Mouse (Mus musculus) thymus, adult 2 months (tissue): ENCODE results near the gene Olfr159. TPM values are rescaled to one million over a fixed set of nuclear protein-coding genes. Genes with fewer than 3 reads are reported as not detected.

Experiments used
- DNase-seq: peaks from one replicate; pipeline ENCODE4 v3.0.0; 2021
- H3K27ac ChIP-seq: fragments of 200-500 bp; 2 replicates; pipeline ENCODE4 v1.5.1; 2012; ENCODE audit warnings: low read length, control low read depth; ENCODE audit not compliant: control insufficient read depth, insufficient read depth
- H3K27me3 ChIP-seq: fragments of 200-500 bp; 2 replicates; pipeline ENCODE4 v1.6.1; 2012; ENCODE audit warnings: mild to moderate bottlenecking, low read length, moderate library complexity, mixed read lengths; ENCODE audit not compliant: control insufficient read depth, insufficient read depth
- H3K36me3 ChIP-seq: fragments of 200-500 bp; 2 replicates; pipeline ENCODE4 v1.6.1; 2012; ENCODE audit warnings: mild to moderate bottlenecking, low read length, moderate library complexity; ENCODE audit not compliant: control insufficient read depth, insufficient read depth
- H3K4me1 ChIP-seq: fragments of 200-500 bp; replicated peaks from 2 replicates; pipeline ENCODE4 v1.6.1; 2012; ENCODE audit warnings: low read length; ENCODE audit not compliant: control insufficient read depth, insufficient read depth
- H3K4me3 ChIP-seq: fragments of 200-500 bp; 2 replicates; pipeline ENCODE4 v1.5.1; 2012; ENCODE audit warnings: mild to moderate bottlenecking, low read length, control low read depth, moderate library complexity; ENCODE audit not compliant: control insufficient read depth, insufficient read depth
- CTCF ChIP-seq: fragments of 200-500 bp; IDR thresholded peaks from 2 replicates; pipeline ENCODE4 v1.5.1; 2012; ENCODE audit warnings: mild to moderate bottlenecking, control low read depth, low read length, moderate library complexity, borderline replicate concordance; ENCODE audit not compliant: control insufficient read depth, poor library complexity, insufficient read depth; ENCODE audit errors: extremely low read depth
- POLR2A ChIP-seq: fragments of 200-500 bp; IDR thresholded peaks from 2 replicates; pipeline ENCODE4 v1.6.1; 2012; ENCODE audit warnings: mild to moderate bottlenecking, low read length, control low read depth, moderate library complexity; ENCODE audit not compliant: control insufficient read depth, poor library complexity, insufficient read depth; ENCODE audit errors: extremely low read depth
- WGBS: fragments of 180-500 bp; shearing (Covaris S2); methylation state at CpG from one replicate; pipeline ENCODE4 v1.1.7; 2018; 5-methylcytosine and 5-hydroxymethylcytosine counted together
- polyA plus RNA-seq: library from polyadenylated mRNA; depleted of rRNA; stranded (reverse); fragments of >200 nt; gene quantifications from 2 replicates; pipeline ENCODE4 v1.2.3, GENCODE M21; 2012

Gene Olfr159
- polyA plus RNA-seq, 1 experiment, result not detected

DNA sequence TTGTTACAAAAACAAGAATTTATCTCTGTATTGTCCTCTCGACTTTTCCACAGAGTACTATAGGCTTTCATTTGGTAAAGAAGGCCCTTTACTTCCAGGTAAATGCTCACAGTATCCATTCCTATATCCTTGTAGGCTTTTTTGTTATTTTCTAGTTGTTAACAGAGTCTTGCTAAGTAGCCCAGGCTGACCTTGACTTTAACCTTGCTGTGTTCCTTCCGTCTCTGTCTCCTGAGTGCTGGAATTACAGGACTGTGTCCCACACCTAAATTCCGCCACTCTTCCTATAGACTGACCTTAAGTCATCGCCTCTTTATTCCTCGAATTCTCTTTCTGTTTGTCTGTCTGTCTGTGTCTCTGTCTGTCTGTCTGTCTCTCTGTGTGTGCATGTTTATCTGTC, 2.5 kb downstream of the Olfr159 start:
- no peak for DNase-seq
- H3K36me3 ChIP-seq, result no peaks in the 10 kb centered on the region
- H3K27me3 ChIP-seq, result no peaks in the 10 kb centered on the region
- H3K4me1 ChIP-seq, result no peaks in the 10 kb centered on the region
- 81% methylated on average over 5 of the region's 5 CpGs for WGBS
- H3K4me3 ChIP-seq, result no peak overlapping the region
- no peak overlapping the region for H3K27ac ChIP-seq
- no peak for TF ChIP-seq POLR2A
- TF ChIP-seq CTCF, result no peak

DNA sequence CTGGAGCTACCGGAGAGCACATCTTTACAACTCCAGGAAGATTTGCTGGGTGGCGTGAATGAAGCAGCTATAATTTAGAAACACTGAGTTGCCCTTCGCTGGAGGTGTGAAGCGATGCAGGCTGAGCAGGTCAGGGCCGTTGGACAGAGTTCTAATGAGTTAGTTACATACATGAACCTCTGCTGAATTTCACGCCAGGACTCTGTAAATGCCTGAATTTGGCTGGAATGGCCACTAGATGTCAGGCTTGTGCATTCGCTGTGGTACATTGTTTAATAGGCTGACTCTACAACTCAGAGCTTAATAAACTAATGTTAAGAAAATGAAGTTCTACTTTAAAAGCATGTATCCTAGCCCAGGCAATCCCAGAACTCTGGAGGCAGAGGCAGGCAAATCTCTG, 7.4 kb downstream of the Olfr159 start:
- Histone ChIP-seq H3K4me3 (no peak overlapping the region), H3K27me3 (no peaks in the 10 kb centered on the region), H3K36me3 (no peaks in the 10 kb centered on the region), H3K27ac (no peak overlapping the region), H3K4me1 (no peaks in the 10 kb centered on the region)
- peak; percentile 28 for DNase-seq
- no peak for TF ChIP-seq POLR2A
- no peak for TF ChIP-seq CTCF
- 22% methylated on average over 7 of the region's 7 CpGs for WGBS

DNA sequence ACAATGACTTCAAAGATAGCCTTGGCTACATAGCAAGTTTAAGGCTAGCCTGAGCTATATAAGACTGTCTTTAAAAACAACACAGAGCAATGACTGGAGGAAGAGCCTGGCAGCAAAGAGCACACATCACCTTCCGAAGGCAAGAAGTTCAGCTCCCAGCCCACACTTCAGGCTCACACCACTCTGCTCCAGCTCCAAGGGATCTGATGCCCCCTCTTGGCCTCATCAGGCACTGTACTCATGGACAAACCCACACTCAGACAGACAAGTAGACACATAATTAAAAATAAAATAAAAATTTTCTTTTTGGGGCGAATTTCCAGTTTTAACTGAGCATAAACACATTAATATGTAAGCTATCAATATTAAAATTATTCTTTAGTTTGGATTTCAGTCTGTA, 9.5 kb downstream of the Olfr159 start:
- Histone ChIP-seq H3K4me1 (no peaks in the 10 kb centered on the region), H3K27me3 (no peaks in the 10 kb centered on the region), H3K36me3 (no peaks in the 10 kb centered on the region), H3K27ac (no peak overlapping the region), H3K4me3 (no peak overlapping the region)
- DNase-seq, result no peak
- WGBS, result 79% methylated on average over 2 of the region's 2 CpGs
- TF ChIP-seq POLR2A (no peak), CTCF (no peak)

DNA sequence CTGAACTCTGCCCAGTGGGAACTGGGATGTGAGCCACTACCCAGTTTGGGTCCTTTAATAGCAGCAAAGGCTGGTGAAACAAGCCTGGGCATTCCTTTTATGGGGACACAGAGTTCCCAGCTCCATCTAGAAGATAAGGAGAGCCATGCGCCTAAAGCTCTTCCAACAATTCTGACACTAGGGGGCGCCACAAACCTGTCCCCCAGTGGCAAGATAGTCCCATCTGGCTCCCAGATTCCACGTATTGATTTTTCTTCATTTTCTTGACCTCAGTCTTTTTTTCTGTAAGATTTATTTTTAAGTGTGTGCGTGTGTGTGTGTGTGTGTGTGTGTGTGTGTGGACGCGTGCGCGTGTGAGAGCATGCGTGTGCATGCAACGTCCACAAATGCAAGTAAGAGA, 10.3 kb downstream of the Olfr159 start:
- H3K36me3 ChIP-seq, result no peaks in the 10 kb centered on the region
- peak; percentile 18 for DNase-seq
- 76% methylated on average over 10 of the region's 10 CpGs for WGBS
- no peaks in the 10 kb centered on the region for H3K27me3 ChIP-seq
- H3K27ac ChIP-seq, result no peak overlapping the region
- H3K4me3 ChIP-seq, result no peak overlapping the region
- no peaks in the 10 kb centered on the region for H3K4me1 ChIP-seq
- TF ChIP-seq POLR2A, result no peak
- TF ChIP-seq CTCF, result no peak

DNA sequence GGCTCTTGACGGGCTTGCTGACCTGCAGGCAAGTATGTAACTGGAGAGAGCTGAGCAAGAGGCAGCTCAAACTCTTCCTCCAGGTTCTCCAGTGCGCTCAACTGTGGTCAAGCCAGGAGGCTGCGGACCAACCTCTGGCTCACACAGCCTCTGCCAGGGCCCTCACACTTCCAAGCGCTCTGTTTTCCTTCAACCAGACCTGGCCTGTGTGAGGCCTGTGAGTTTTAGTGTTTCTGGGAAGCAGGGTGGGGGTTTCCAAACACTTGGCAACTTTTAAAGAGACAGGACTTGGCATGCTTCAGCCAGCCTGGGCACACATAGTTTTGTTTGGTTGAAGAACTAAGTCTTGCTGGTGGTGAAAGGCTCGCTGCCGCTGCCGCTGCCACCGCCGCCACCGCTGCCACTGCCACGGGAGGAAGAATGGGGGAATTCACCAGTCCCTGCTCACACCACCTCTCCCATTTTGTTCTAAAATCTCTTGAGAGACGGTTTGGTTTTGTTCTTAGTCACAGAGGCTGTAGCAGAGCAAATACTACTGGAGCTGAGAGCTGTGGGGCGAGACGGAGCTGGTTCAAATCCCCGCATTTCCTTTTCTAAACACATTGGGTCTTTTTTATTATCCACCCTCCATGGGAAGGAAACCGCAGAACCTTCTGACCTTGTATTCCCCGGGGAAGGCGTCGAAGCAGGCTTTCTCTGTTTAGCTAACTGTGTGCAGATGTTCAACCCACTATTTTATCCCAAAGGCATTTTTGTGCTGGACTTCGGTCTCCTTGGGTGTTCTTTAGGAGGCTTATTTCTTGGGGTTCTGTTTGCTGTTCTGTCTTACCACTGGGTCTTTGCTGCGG, 11.0 kb downstream of the Olfr159 start:
- Histone ChIP-seq H3K4me3 (no peak overlapping the region), H3K27me3 (no peaks in the 10 kb centered on the region), H3K36me3 (no peaks in the 10 kb centered on the region), H3K4me1 (no peaks in the 10 kb centered on the region), H3K27ac (no peak overlapping the region)
- DNase-seq, result no peak
- 85% methylated on average over 21 of the region's 21 CpGs for WGBS
- TF ChIP-seq CTCF (no peak), POLR2A (no peak)

DNA sequence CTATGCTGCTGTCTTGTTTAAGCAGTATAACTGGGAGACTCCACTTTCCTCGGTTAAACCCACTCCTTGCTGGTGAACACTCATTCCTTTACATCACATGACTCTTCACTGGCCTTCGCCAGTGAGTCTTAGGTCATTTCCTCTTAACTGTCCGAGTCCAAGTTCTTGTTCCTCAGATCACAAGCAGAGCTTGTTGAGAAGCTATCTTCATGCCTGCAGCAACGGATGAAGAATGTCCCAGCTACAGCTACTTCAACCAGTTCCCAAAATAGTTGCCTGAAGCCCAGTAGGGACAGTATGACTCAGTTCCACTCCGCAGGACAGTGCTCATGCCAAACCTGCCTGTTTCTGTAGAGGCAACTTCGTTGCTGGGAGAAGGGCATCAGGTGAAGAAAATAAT, 13.6 kb downstream of the Olfr159 start:
- Histone ChIP-seq H3K36me3 (no peaks in the 10 kb centered on the region), H3K4me1 (no peaks in the 10 kb centered on the region), H3K4me3 (no peak overlapping the region), H3K27me3 (no peaks in the 10 kb centered on the region), H3K27ac (no peak overlapping the region)
- WGBS, result 36% methylated on average over 6 of the region's 6 CpGs
- no peak for TF ChIP-seq CTCF
- TF ChIP-seq POLR2A, result no peak
- DNase-seq, result no peak

DNA sequence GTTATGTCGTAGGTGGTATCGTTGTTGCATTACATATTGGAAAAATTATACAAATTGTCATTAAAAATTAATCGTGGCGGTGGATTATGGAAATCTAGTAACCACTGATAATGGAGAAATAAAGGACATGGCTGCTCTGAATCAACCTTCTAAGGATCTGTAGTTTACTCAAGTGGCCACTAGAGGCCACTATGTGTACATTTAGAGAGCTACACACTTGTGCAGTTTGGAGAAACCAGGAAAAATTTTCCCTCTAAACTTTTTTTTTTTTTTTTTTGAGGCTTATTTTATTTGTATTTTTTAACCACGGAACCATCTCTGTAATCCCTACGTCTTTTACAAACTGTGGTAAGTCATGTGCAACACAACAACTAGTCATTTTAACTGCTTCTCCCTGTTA, 25.6 kb downstream of the Olfr159 start:
- TF ChIP-seq CTCF, result no peak
- TF ChIP-seq POLR2A, result no peak
- no peak for DNase-seq

More for the DNA sequence above, 25.6 kb downstream of the Olfr159 start:
- 18% methylated on average over 6 of the region's 6 CpGs for whole genome bisulfite sequencing
- H3K4me1 ChIP-seq, result no peaks in the 10 kb centered on the region
- no peaks in the 10 kb centered on the region for H3K27me3 ChIP-seq
- no peak overlapping the region for H3K4me3 ChIP-seq
- H3K27ac ChIP-seq, result no peak overlapping the region
- no peaks in the 10 kb centered on the region for H3K36me3 ChIP-seq
